Mouse (Mus musculus) intestine, embryonic 14.5 days (tissue): ENCODE data around the gene Gstcd. TPM values are rescaled to one million over a fixed set of nuclear protein-coding genes. Genes with fewer than 3 reads are reported as not detected.

Experiments used
- ATAC-seq: fragments of 200-750 bp; cut with Nextera tagmentation; replicated peaks from 2 replicates; pipeline ENCODE4 v1.8.0; 2017; ENCODE audit warnings: low read depth, moderate number of reproducible peaks, moderate TSS enrichment, moderate library complexity; ENCODE audit not compliant: low FRiP score, low TSS enrichment
- DNase-seq: peaks from one replicate; pipeline ENCODE4 v3.0.0-alpha.2; 2018; ENCODE audit warnings: low spot score
- H3K27ac ChIP-seq: fragments of 300-500 bp; sonication (generic); 2 replicates; pipeline ENCODE4 v1.5.1; 2014; ENCODE audit warnings: low read depth, mild to moderate bottlenecking, control low read depth
- H3K27me3 ChIP-seq: fragments of 300-500 bp; sonication (generic); replicated peaks from 2 replicates; pipeline ENCODE4 v1.6.1; 2014; ENCODE audit warnings: low read length, control low read depth; ENCODE audit not compliant: control insufficient read depth, insufficient read depth
- H3K36me3 ChIP-seq: fragments of 300-500 bp; sonication (generic); 2 replicates; pipeline ENCODE4 v1.6.1; 2014; ENCODE audit warnings: low read length, control low read depth; ENCODE audit not compliant: control insufficient read depth, insufficient read depth
- H3K4me1 ChIP-seq: fragments of 300-500 bp; sonication (generic); replicated peaks from 2 replicates; pipeline ENCODE4 v1.6.1; 2014; ENCODE audit warnings: low read length, control low read depth, mixed read lengths; ENCODE audit not compliant: control insufficient read depth, insufficient read depth
- H3K4me2 ChIP-seq: fragments of 300-500 bp; sonication (generic); 2 replicates; pipeline ENCODE4 v1.6.1; 2014; ENCODE audit warnings: low read length
- H3K4me3 ChIP-seq: fragments of 300-500 bp; sonication (generic); 2 replicates; pipeline ENCODE4 v1.5.1; 2014; ENCODE audit warnings: low read depth, low read length, control low read depth, mixed read lengths
- H3K9ac ChIP-seq: fragments of 300-500 bp; sonication (generic); 2 replicates; pipeline ENCODE4 v1.6.1; 2014; ENCODE audit warnings: mild to moderate bottlenecking, low read length
- H3K9me3 ChIP-seq: fragments of 300-500 bp; sonication (generic); 2 replicates; pipeline ENCODE4 v1.6.1; 2016; ENCODE audit warnings: low read length, control low read depth; ENCODE audit not compliant: control insufficient read depth
- WGBS: fragments of 180-500 bp; shearing (Covaris S2); extraction: QIAGEN DNeasy Blood & Tissue Kit; methylation state at CpG from one replicate; pipeline ENCODE4 v1.1.7; 2014; 5-methylcytosine and 5-hydroxymethylcytosine counted together
- polyA plus RNA-seq: library from polyadenylated mRNA; unstranded; fragments of >200 nt; fragmentation: Nextera tagmentation; extraction: Ambion mirVana; gene quantifications from 2 replicates; pipeline ENCODE4 v1.2.1, GENCODE M21; 2014

The Gstcd gene
- polyA plus RNA-seq, 1 experiment from 2014 or later = 10.7 TPM

DNA sequence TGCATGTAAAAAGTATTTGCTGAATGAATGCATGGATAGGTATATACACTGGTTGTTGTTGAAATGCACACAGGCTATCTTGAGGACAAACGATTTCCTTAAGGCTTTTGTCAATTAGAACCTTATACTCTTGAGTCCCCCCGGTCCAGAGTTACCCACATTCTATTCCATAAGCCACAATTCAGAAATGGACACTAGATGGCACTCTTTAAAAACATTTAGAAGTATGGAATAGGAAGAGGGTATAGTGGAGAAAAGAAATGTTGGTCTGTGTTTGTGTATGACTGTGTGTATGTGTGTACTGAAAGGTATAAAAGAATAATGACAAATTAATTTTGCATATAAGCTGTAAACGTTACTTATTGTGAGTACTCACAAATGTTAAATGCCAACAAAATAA lies 6.0 kb downstream of the Gstcd start:
- DNase-seq = no peak
- Histone ChIP-seq H3K9ac (no peak overlapping the region), H3K36me3 (peaks cover 34% of the 10 kb centered on the region), H3K9me3 (no peaks in the 10 kb centered on the region), H3K4me3 (no peak overlapping the region), H3K27me3 (no peaks in the 10 kb centered on the region), H3K4me2 (no peak overlapping the region), H3K27ac (no peak overlapping the region), H3K4me1 (peaks cover 5% of the 10 kb centered on the region; the same call in 1 of the 2 replicates)
- ATAC-seq = no peak; the same call in 1 of the 2 replicates
- 63% methylated on average over 3 of the region's 3 CpGs for WGBS

DNA sequence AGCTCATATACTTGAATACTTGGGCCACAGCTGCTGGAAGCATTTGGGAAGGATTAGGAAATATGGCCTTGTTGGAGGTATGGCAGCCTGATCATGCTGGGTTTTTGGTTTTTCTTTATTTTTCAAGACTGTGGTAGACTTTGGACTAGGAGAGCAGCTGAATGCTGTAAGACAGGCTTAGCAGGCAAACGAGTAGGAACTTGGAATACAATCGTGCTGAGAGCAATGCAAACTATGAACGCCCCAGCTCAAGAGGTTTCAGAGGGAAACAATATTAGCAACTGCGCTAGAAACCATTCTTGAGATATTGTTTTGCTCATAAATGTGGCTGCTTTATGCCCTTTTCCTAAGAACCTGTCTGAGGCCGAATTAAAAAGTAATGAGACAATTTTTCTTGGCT lies 9.1 kb downstream of the Gstcd start:
- H3K4me2 ChIP-seq = no peak overlapping the region
- H3K27ac ChIP-seq = no peak overlapping the region
- peaks cover 58% of the 10 kb centered on the region for H3K36me3 ChIP-seq
- ATAC-seq (no peak), DNase-seq (no peak)
- no peaks in the 10 kb centered on the region for H3K9me3 ChIP-seq
- H3K4me3 ChIP-seq = no peak overlapping the region
- no peaks in the 10 kb centered on the region for H3K27me3 ChIP-seq
- H3K4me1 ChIP-seq = no peaks in the 10 kb centered on the region
- 90% methylated on average over 5 of the region's 5 CpGs for WGBS
- H3K9ac ChIP-seq = no peak overlapping the region

DNA sequence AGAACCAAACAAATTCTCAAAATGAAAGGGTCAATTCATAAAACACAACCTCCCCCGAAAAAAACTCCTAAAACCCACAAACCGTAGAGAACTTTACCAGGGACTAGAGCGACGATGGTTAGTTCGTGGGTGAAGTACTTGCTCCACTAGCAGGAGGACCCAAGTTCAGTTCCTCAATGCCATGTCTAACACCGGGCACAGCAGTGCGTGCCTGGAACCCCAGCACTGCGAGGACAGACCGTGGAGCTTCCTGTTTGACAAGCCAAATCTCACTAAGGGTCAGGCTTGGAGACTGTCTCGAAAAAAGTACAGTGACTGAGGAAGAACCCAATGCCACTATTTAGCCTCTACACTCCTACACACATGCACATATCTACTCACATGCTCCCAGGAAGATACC lies 16.3 kb downstream of the Gstcd start:
- Histone ChIP-seq H3K27ac (no peak overlapping the region), H3K9ac (no peak overlapping the region), H3K36me3 (peaks cover 38% of the 10 kb centered on the region), H3K9me3 (no peaks in the 10 kb centered on the region), H3K27me3 (no peaks in the 10 kb centered on the region), H3K4me1 (no peaks in the 10 kb centered on the region), H3K4me3 (no peak overlapping the region), H3K4me2 (no peak overlapping the region)
- WGBS = 95% methylated on average over 10 of the region's 10 CpGs
- ATAC-seq = no peak
- DNase-seq = no peak

DNA sequence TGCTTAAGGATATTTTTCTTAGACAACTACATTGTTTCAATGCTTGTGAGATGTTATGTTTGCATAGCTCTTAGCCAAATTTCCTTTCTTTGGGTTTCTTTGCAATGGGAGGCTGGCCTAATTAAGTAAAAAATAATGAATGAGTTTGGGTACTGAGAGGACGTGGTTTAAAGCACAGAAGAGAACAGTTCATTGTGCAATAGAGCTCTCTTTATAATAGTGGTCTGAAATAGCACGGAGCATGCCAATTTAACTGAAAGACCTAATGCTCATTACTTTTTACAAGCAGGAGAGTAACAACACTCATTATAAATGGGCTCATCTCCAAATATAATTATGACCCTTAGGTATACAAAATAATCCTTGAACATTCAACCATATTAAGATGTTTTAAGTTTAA lies 39.8 kb downstream of the Gstcd start:
- Histone ChIP-seq H3K9ac (no peak overlapping the region), H3K27me3 (no peaks in the 10 kb centered on the region), H3K4me1 (no peaks in the 10 kb centered on the region), H3K4me2 (no peak overlapping the region), H3K4me3 (no peak overlapping the region), H3K36me3 (peaks cover 12% of the 10 kb centered on the region), H3K27ac (no peak overlapping the region), H3K9me3 (no peaks in the 10 kb centered on the region)
- ATAC-seq = no peak
- no peak for DNase-seq
- WGBS = 82% methylated on average over 2 of the region's 2 CpGs

DNA sequence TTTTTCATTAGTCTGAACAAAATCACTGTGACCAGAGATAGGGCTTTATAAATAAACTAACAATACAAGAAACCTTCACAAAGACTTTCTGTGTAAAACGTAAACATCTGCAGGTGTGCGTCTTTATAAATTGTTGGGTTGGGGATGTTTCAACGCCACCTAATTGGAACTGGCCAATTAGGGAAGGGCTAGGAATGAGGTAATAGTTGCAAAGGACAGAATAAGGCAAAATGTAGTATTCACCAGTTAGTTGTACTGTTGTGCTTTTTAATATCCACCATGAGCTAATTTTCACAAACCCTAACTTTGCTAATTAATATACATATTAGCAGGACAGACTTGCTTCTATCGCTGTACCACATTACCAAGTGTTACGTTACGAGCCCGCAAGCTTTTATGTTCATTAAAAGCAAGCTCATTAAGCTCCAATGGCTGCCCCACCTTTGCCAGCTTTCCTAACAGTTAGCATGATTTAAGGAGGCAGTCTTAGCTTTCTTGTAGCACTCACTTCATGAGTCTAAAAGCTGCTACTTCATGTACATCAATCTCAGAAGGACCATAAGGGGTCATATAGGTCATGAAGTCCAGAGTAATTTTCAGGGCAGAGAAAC lies 58.6 kb downstream of the Gstcd start:
- WGBS = 89% methylated on average over 7 of the region's 7 CpGs
- no peak for ATAC-seq
- no peaks in the 10 kb centered on the region for H3K9me3 ChIP-seq
- H3K9ac ChIP-seq = no peak overlapping the region
- no peaks in the 10 kb centered on the region for H3K27me3 ChIP-seq
- no peaks in the 10 kb centered on the region for H3K36me3 ChIP-seq
- no peak overlapping the region for H3K27ac ChIP-seq
- H3K4me2 ChIP-seq = no peak overlapping the region
- DNase-seq = no peak
- H3K4me1 ChIP-seq = no peaks in the 10 kb centered on the region
- no peak overlapping the region for H3K4me3 ChIP-seq

DNA sequence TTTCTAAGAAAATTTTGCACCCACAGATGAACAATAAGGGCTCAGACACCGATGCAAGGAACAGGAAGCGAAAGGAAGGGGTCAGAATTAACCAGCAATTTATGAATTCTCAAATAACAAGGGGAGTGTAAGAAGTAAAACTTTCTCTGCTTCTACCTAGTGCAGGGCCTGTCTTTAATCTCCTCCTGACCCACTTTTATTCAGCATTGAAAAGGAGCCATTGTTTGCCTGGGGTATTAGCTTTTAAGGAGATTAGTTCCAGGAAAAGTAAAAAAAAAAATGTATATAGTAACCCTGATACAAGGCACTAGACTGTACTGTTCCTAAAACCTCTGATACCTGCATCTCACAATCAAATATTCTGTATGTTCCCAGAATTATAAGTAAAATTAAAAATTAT lies 64.9 kb downstream of the Gstcd start:
- ATAC-seq (no peak), DNase-seq (no peak)
- no peak overlapping the region for H3K4me3 ChIP-seq
- H3K9ac ChIP-seq = no peak overlapping the region
- no peaks in the 10 kb centered on the region for H3K27me3 ChIP-seq
- H3K36me3 ChIP-seq = no peaks in the 10 kb centered on the region
- no peak overlapping the region for H3K27ac ChIP-seq
- no peak overlapping the region for H3K4me2 ChIP-seq
- no peaks in the 10 kb centered on the region for H3K9me3 ChIP-seq
- 77% methylated on average over 2 of the region's 2 CpGs for WGBS
- peaks cover 3% of the 10 kb centered on the region; the same call in 1 of the 2 replicates for H3K4me1 ChIP-seq

DNA sequence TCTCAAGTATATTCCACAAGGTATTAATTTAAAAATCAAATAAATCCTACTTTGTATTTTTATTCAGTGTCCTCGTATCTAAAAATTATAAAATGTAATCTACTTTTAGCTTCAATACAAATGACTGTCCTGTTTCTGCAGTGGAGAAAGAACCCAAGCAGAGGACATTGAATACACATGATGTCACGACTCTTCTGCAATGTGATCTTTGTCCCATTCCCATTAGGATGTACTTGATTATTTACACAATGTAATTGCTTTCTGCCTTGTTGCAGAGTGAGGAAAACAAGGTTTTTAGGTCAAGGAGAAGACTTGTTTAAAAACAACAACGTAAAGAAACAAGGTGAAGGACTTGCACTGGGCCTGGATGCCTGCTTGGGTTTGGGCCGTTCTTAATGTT lies 84.6 kb downstream of the Gstcd start:
- Histone ChIP-seq H3K4me2 (no peak overlapping the region), H3K27me3 (no peaks in the 10 kb centered on the region), H3K4me1 (no peaks in the 10 kb centered on the region), H3K4me3 (no peak overlapping the region), H3K36me3 (0 out of 2 replicates have a peak, but pooled peaks cover 5% of the 10 kb centered on the region), H3K9me3 (no peaks in the 10 kb centered on the region), H3K27ac (no peak overlapping the region), H3K9ac (no peak overlapping the region)
- no peak for DNase-seq
- no peak for ATAC-seq
- WGBS = 69% methylated on average over 4 of the region's 4 CpGs

DNA sequence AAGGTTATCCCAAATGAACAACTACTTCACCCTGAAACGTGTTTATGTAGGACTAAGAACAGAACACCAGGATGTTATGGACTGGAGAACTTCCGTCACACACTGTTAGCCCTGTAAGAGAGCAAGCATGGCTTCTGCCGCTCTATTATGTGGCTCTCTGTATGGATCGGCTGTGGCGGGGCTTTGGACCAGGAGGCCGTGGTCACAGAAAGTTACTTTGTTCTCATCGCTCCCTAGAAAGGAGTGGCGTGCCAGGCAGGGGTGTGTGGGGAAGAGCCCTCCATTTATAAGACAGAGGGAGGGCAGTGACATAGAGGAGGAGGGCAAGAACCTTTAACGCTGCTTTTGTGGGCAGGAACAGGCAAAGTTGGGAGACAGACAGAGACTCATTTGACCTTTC lies 95.5 kb downstream of the Gstcd start:
- no peak for DNase-seq
- H3K27me3 ChIP-seq = no peaks in the 10 kb centered on the region
- H3K36me3 ChIP-seq = no peaks in the 10 kb centered on the region
- ATAC-seq = no peak
- H3K4me3 ChIP-seq = no peak overlapping the region
- H3K4me2 ChIP-seq = no peak overlapping the region
- no peak overlapping the region for H3K9ac ChIP-seq
- 78% methylated on average over 9 of the region's 9 CpGs for WGBS
- no peak overlapping the region for H3K27ac ChIP-seq
- H3K9me3 ChIP-seq = no peaks in the 10 kb centered on the region
- H3K4me1 ChIP-seq = no peaks in the 10 kb centered on the region; the same call in 1 of the 2 replicates

DNA sequence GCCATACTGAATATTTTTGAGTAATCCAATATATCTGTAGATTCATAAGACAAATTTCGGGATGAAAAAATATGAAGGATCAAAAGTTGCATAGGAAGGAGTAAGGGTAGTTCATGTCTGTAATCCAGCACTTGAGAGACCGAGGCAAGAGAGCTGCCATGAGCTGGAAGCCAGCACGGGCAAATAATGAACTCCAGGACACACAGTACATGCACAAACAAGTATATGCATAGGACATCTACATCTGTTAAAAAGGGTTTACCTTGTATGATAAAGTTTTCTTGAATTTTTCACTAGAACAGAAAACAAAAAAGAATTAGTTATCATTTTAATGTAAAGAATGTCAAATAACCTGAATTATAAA lies 95.9 kb downstream of the Gstcd start:
- Histone ChIP-seq H3K4me1 (no peaks in the 10 kb centered on the region; the same call in 1 of the 2 replicates), H3K36me3 (no peaks in the 10 kb centered on the region), H3K27ac (no peak overlapping the region), H3K4me3 (no peak overlapping the region), H3K27me3 (no peaks in the 10 kb centered on the region), H3K4me2 (no peak overlapping the region), H3K9me3 (no peaks in the 10 kb centered on the region), H3K9ac (no peak overlapping the region)
- no peak for DNase-seq
- WGBS = 53% methylated on average over 3 of the region's 3 CpGs
- ATAC-seq = no peak
